Mouse (Mus musculus): ENCODE data around the gene Coq8b. TPM values are rescaled to one million over a fixed set of nuclear protein-coding genes. Genes with fewer than 3 reads are reported as not detected.

Gene Coq8b
- 16.8 and 18.2 TPM in 2 replicates for polyA plus RNA-seq (2014; fragmentation: Nextera tagmentation; extraction: Ambion mirVana)

DNA sequence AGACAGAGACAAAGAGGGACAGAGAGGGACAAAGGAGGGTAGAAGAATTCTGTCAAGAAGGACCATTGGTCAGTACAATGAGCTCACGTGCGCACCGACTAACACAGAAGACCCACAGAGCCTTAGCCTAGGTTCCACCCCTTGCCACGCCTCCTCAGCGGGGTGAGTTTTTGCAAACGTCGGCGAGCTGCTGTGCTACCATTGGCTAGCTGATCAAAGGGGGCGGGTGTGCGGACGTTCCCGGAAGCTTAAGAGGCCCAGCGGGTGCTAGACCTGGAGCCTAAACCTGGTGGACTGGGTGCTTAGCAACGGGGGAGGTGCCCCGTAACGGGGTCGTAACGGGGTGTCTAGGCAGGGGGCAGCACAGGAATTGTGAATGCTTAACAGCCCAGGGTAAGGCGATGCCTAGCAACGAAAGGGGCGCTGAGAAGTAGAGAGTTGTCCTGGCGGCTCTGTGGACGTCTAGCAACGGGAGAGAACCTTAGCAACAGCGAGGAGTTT lies at the start of gene Coq8b:
Gene Coq8b (plus strand): TSS at position 243 of the 501 bp plus-strand sequence.
- Histone ChIP-seq H3K4me2 (ENCODE audit: low read depth, low read length) (peak within 1 kb of the TSS; percentile 69), H3K4me1 (ENCODE audit: control insufficient read depth, insufficient read depth, low read length) (peaks cover 10% of the 10 kb centered on the region; the same call in 1 of the 2 replicates), H3K27ac (replicated peaks; ENCODE audit: low read depth, low read length) (peak within 1 kb of the TSS; percentile 81), H3K4me3 (ENCODE audit: low read depth, low read length) (peak within 1 kb of the TSS; percentile 50), H3K27me3 (replicated peaks; ENCODE audit: control insufficient read depth, insufficient read depth, low read length) (no peaks in the 10 kb centered on the region), H3K9me3 (ENCODE audit: control insufficient read depth, low read length) (no peaks in the 10 kb centered on the region), H3K36me3 (ENCODE audit: control insufficient read depth, insufficient read depth, low read length) (peaks cover 8% of the 10 kb centered on the region; the same call in 1 of the 2 replicates), H3K9ac (ENCODE audit: low read depth, low read length) (peak within 1 kb of the TSS; percentile 66)
- 2% methylated on average over 25 of the region's 25 CpGs for WGBS
- ATAC-seq (ENCODE audit: low read depth): peak; percentile 94
- peak; percentile 98 for DNase-seq (ENCODE audit: low spot score)

DNA sequence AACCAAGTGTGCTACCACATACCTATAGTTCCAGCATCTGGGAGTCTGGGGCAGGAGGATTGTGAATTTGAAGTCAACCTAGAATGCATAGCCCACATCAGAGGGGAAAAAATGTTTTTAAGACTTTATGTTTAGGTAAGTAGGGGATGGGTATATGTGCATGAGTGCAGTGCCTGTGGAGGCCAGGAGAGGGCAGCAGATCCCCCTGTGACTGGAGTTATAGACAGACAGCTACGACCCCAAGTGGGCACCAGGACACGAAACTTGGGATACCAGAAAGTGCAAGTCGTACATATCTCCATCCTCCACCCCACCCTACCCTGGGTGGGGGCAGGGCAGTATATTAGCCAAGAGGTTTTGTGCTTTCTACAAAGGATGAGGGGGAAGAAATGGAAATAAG lies 47.9 kb upstream of the Coq8b start:
- Histone ChIP-seq H3K27me3 (replicated peaks; ENCODE audit: control insufficient read depth, insufficient read depth, low read length) (no peaks in the 10 kb centered on the region), H3K27ac (replicated peaks; ENCODE audit: low read depth, low read length) (no peak overlapping the region), H3K4me2 (ENCODE audit: low read depth, low read length) (no peak overlapping the region), H3K36me3 (ENCODE audit: control insufficient read depth, insufficient read depth, low read length) (peaks cover 64% of the 10 kb centered on the region), H3K9me3 (ENCODE audit: control insufficient read depth, low read length) (no peaks in the 10 kb centered on the region), H3K9ac (ENCODE audit: low read depth, low read length) (no peak overlapping the region), H3K4me1 (ENCODE audit: control insufficient read depth, insufficient read depth, low read length) (no peaks in the 10 kb centered on the region), H3K4me3 (ENCODE audit: low read depth, low read length) (no peak overlapping the region)
- WGBS: 74% methylated on average over 3 of the region's 3 CpGs
- DNase-seq (ENCODE audit: low spot score): no peak
- no peak for ATAC-seq (ENCODE audit: low read depth)

DNA sequence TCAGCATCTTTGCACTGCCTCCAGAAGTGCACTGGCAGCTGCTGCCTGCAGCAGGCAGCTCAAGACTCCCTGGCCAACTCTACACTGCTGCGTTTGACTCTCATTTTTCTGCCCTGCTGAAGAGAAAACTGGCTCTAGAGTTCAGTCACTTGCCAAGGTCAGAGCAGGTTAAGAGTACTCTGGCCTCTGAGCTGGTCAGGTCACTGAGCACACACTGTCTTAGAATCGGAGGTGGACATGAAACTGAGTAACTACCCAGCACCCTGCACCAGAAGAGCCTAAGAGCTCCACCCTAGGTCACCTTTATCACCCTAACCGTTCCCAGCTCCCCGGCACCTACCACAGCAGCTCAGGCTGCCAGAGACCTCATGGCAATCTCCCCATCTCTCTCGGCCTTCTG lies 46.8 kb upstream of the Coq8b start:
- 95% methylated on average over 5 of the region's 5 CpGs for WGBS
- Histone ChIP-seq H3K4me2 (ENCODE audit: low read depth, low read length) (no peak overlapping the region), H3K4me1 (ENCODE audit: control insufficient read depth, insufficient read depth, low read length) (no peaks in the 10 kb centered on the region), H3K9ac (ENCODE audit: low read depth, low read length) (no peak overlapping the region), H3K36me3 (ENCODE audit: control insufficient read depth, insufficient read depth, low read length) (peaks cover 74% of the 10 kb centered on the region), H3K9me3 (ENCODE audit: control insufficient read depth, low read length) (no peaks in the 10 kb centered on the region), H3K27me3 (replicated peaks; ENCODE audit: control insufficient read depth, insufficient read depth, low read length) (no peaks in the 10 kb centered on the region), H3K4me3 (ENCODE audit: low read depth, low read length) (no peak overlapping the region), H3K27ac (replicated peaks; ENCODE audit: low read depth, low read length) (no peak overlapping the region)
- ATAC-seq (ENCODE audit: low read depth) (no peak), DNase-seq (ENCODE audit: low spot score) (no peak)

DNA sequence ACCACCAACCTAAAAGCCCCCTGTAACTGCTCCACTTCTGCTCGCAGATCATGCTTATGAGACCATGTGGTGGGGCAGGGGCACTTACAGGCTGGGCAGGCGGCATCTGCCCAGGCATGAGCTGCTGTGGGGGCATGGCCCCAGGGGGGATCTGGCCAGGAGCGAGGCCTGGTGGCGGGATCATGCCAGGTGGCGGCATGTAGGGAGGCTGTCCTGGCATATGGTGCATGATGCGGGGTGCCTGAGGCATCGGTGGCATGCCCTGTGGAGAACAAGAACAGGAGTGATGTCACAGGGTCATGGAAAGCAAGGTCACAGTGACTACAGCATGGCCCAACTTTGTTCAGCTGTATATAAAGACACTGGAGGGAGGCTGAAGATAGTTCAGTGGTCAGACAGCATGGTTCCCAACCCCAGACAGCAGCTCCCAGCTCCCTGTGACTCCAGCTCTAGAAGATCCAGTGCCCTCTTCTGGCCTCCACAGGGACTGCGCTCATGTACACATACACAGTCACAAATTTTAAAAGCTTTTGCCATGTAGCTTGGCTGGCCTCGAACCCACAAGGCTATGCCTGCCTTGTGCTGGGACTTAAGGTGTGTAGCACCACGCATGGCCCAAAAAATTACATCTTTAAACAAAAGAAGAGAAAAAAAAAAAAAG lies 43.4 kb upstream of the Coq8b start:
- Histone ChIP-seq H3K9me3 (ENCODE audit: control insufficient read depth, low read length) (no peaks in the 10 kb centered on the region), H3K4me2 (ENCODE audit: low read depth, low read length) (no peak overlapping the region), H3K9ac (ENCODE audit: low read depth, low read length) (no peak overlapping the region), H3K4me1 (ENCODE audit: control insufficient read depth, insufficient read depth, low read length) (peaks cover under 1% of the 10 kb centered on the region), H3K36me3 (ENCODE audit: control insufficient read depth, insufficient read depth, low read length) (peaks cover 97% of the 10 kb centered on the region), H3K4me3 (ENCODE audit: low read depth, low read length) (no peak overlapping the region), H3K27me3 (replicated peaks; ENCODE audit: control insufficient read depth, insufficient read depth, low read length) (no peaks in the 10 kb centered on the region), H3K27ac (replicated peaks; ENCODE audit: low read depth, low read length) (no peak overlapping the region)
- no peak for ATAC-seq (ENCODE audit: low read depth)
- no peak for DNase-seq (ENCODE audit: low spot score)
- WGBS: 96% methylated on average over 10 of the region's 10 CpGs

DNA sequence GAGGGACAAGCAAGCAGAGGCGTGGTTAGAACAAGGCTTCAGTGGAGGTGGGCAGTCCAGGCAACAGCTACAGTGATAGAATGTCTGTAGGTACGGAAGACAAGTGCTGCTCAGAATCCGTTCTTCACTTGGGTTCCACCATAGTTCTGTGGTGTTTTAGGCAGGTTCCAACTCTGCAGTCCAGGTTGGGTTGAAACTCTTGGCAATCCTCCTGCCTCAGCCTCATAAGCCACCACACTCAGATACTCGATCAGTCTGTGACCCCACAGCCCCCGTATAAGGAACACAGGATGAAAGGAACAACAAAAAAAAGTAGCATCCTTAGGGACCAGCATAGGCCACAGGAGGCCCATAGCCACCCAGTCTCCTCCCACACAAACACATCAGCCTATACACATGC lies 40.4 kb upstream of the Coq8b start:
- Histone ChIP-seq H3K4me3 (ENCODE audit: low read depth, low read length) (no peak overlapping the region), H3K9me3 (ENCODE audit: control insufficient read depth, low read length) (no peaks in the 10 kb centered on the region), H3K27ac (replicated peaks; ENCODE audit: low read depth, low read length) (no peak overlapping the region), H3K27me3 (replicated peaks; ENCODE audit: control insufficient read depth, insufficient read depth, low read length) (no peaks in the 10 kb centered on the region), H3K36me3 (ENCODE audit: control insufficient read depth, insufficient read depth, low read length) (peaks cover 67% of the 10 kb centered on the region), H3K4me2 (ENCODE audit: low read depth, low read length) (no peak overlapping the region), H3K4me1 (ENCODE audit: control insufficient read depth, insufficient read depth, low read length) (peaks cover 11% of the 10 kb centered on the region), H3K9ac (ENCODE audit: low read depth, low read length) (no peak overlapping the region)
- ATAC-seq (ENCODE audit: low read depth) (no peak), DNase-seq (ENCODE audit: low spot score) (no peak)
- 94% methylated on average over 5 of the region's 5 CpGs for WGBS

DNA sequence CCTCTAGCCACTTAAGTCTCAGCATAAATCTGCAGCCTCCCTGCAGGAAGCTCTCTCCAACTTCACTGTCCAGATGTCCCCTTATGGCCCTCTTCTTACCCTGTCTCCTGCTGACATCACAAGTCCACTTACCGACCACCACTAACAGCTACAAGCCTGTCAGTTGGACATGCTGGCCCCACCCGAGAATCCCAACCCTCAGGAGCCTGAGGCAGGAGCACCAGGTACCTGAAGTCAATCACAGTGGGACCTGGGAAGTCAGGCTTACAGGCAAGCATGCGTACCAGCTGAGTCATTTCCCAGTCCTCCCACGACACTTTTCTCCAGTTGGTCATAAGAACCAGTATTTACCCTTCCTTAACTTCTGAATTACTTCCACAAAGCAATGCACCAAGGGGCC lies 39.1 kb upstream of the Coq8b start:
- no peak for ATAC-seq (ENCODE audit: low read depth)
- peak overlapping the region; percentile 46 for H3K9ac ChIP-seq (ENCODE audit: low read depth, low read length)
- 82% methylated on average over 4 of the region's 4 CpGs for WGBS
- peaks cover 11% of the 10 kb centered on the region for H3K4me1 ChIP-seq (ENCODE audit: control insufficient read depth, insufficient read depth, low read length)
- H3K27ac ChIP-seq (replicated peaks; ENCODE audit: low read depth, low read length): no peak overlapping the region
- H3K9me3 ChIP-seq (ENCODE audit: control insufficient read depth, low read length): no peaks in the 10 kb centered on the region
- H3K36me3 ChIP-seq (ENCODE audit: control insufficient read depth, insufficient read depth, low read length): peaks cover 57% of the 10 kb centered on the region
- no peaks in the 10 kb centered on the region for H3K27me3 ChIP-seq (replicated peaks; ENCODE audit: control insufficient read depth, insufficient read depth, low read length)
- DNase-seq (ENCODE audit: low spot score): no peak
- peak overlapping the region; percentile 89; the same call in 1 of the 2 replicates for H3K4me2 ChIP-seq (ENCODE audit: low read depth, low read length)
- peak overlapping the region; percentile 73 for H3K4me3 ChIP-seq (ENCODE audit: low read depth, low read length)

DNA sequence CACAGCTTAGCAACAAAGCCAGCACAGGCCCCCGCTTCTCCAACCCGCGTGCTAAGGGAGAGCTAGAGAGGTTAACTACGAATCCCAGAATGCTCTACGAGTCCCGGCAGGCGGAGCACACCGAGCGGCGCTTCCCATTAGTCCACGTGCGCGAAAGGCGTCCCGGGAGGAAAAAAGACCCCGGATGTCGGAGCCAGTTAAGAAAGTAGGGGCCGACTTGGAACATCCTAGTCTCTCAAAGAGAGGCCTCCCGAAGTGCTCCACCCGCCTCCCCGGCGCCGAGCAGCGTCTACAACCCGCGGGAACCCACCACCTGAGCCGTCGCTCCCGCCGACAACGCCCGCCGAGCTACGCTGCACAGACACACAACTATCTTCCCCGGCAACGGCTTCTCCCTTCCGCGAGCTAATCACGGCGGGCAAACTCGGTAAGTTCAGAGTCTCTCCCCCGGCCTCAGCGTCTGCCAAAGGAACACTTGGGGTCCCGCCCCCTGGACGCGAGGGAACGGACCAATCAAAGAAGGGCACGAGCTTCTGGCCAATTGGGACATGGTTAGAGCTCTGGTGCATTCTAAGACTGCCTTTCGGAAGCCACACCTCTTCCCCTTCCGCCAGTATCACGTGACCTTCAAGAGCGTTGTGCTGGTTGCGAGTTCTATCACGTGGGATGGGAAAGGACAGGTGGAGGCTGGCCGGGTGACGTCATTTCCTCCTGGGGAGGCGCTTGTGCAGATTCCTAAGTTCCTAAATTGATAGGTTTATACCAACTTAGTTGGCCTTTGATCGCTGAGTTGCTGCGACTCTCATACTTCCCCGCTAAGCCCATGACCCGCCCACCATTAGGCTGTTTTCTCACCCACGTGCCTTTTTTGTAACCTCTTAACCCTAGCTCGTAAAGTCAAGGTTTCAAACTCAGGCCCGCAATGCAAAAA lies 36.9 kb upstream of the Coq8b start, which contains the start of the genes BC024978 and Snrpa:
Gene BC024978 (plus strand): TSS at position 101 of the 931 bp plus-strand sequence.
Gene Snrpa (minus strand): TSS at position 591 of the 931 bp plus-strand sequence.
- Histone ChIP-seq H3K4me3 (ENCODE audit: low read depth, low read length) (peak within 1 kb of the TSS; percentile 73), H3K36me3 (ENCODE audit: control insufficient read depth, insufficient read depth, low read length) (peaks cover 39% of the 10 kb centered on the region), H3K9me3 (ENCODE audit: control insufficient read depth, low read length) (no peaks in the 10 kb centered on the region), H3K9ac (ENCODE audit: low read depth, low read length) (peak within 1 kb of the TSS; percentile 94), H3K4me1 (ENCODE audit: control insufficient read depth, insufficient read depth, low read length) (peaks cover 11% of the 10 kb centered on the region), H3K27me3 (replicated peaks; ENCODE audit: control insufficient read depth, insufficient read depth, low read length) (no peaks in the 10 kb centered on the region), H3K4me2 (ENCODE audit: low read depth, low read length) (peak within 1 kb of the TSS; percentile 89), H3K27ac (replicated peaks; ENCODE audit: low read depth, low read length) (peak within 1 kb of the TSS; percentile 99)
- DNase-seq (ENCODE audit: low spot score) (peak; percentile 100), ATAC-seq (ENCODE audit: low read depth) (peak; percentile 98)
- under 1% methylated on average over 62 of the region's 64 CpGs for WGBS

DNA sequence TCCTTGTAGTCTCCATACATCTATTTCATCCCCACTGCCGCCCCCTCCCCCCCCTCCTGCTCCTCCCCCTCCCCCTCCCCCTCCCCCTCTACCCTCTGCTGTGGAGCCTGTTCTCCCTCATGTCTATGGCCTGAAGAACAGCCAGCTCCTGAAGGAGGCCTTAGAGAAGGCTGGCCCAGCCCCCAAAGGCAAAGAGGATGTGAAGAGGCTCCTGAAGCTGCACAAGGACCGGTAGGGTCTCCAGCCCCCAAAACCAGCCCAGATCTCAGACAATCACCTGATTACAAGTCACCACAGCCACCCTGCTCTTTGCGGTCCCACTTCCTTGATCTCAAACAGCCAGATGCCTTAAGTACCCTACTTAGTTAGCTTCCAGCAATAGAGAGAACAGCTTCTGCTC lies 35.7 kb upstream of the Coq8b start:
- no peak overlapping the region for H3K4me2 ChIP-seq (ENCODE audit: low read depth, low read length)
- no peak overlapping the region for H3K27ac ChIP-seq (replicated peaks; ENCODE audit: low read depth, low read length)
- DNase-seq (ENCODE audit: low spot score) (no peak), ATAC-seq (ENCODE audit: low read depth) (no peak)
- peaks cover 35% of the 10 kb centered on the region for H3K36me3 ChIP-seq (ENCODE audit: control insufficient read depth, insufficient read depth, low read length)
- H3K9me3 ChIP-seq (ENCODE audit: control insufficient read depth, low read length): no peaks in the 10 kb centered on the region
- 86% methylated on average over 3 of the region's 3 CpGs for WGBS
- H3K4me1 ChIP-seq (ENCODE audit: control insufficient read depth, insufficient read depth, low read length): peaks cover 11% of the 10 kb centered on the region
- no peak overlapping the region for H3K4me3 ChIP-seq (ENCODE audit: low read depth, low read length)
- H3K27me3 ChIP-seq (replicated peaks; ENCODE audit: control insufficient read depth, insufficient read depth, low read length): no peaks in the 10 kb centered on the region
- H3K9ac ChIP-seq (ENCODE audit: low read depth, low read length): no peak overlapping the region

Data from embryonic facial prominence, embryonic 14.5 days (tissue).